Mouse (Mus musculus): ENCODE measurements around the gene Edn2. TPM values are rescaled to one million over a fixed set of nuclear protein-coding genes. Genes with fewer than 3 reads are reported as not detected.

Edn2 gene
- polyA plus RNA-seq, 1 experiment from 2014 or later, result 1.0 TPM

GRCm38 (mm10) chr4:120144343-120144742, 16.7 kb upstream of the Edn2 start:
- Histone ChIP-seq H3K9me3 (ENCODE audit: control insufficient read depth, low read length) (no peaks in the 10 kb centered on the region), H3K9ac (ENCODE audit: low read length) (no peak overlapping the region), H3K4me2 (ENCODE audit: low read length) (no peak overlapping the region), H3K27me3 (ENCODE audit: control insufficient read depth, insufficient read depth, low read length) (no peaks in the 10 kb centered on the region), H3K4me3 (ENCODE audit: control insufficient read depth in 1 of 2, insufficient read depth in 1 of 2, low read depth in 1 of 2, low read length in 2 of 2) (no peak overlapping the region), H3K4me1 (ENCODE audit: control insufficient read depth in 2 of 2, insufficient read depth in 2 of 2, low read length in 2 of 2) (peaks cover 23 to 45% of the 10 kb centered on the region in 2 experiments), H3K36me3 (ENCODE audit: control insufficient read depth, insufficient read depth, low read length) (no peaks in the 10 kb centered on the region), H3K27ac (replicated peaks in 1 of 2; ENCODE audit: control insufficient read depth in 1 of 2, insufficient read depth in 1 of 2, low read depth in 2 of 2, low read length in 2 of 2) (peak overlapping the region in 1 of 2 experiments; percentile 61; a peak in 1 of 4 replicates)
- ATAC-seq (ENCODE audit: insufficient number of reproducible peaks, insufficient read depth, low FRiP score, low read depth), result no peak
- 43% methylated on average over 5 of the region's 5 CpGs for WGBS

GRCm38 (mm10) chr4:120145931-120146330, 15.1 kb upstream of the Edn2 start:
- ATAC-seq (ENCODE audit: insufficient number of reproducible peaks, insufficient read depth, low FRiP score, low read depth), result no peak
- H3K4me2 ChIP-seq (ENCODE audit: low read length), result no peak overlapping the region
- 46% methylated on average over 8 of the region's 8 CpGs for WGBS
- no peaks in the 10 kb centered on the region for H3K36me3 ChIP-seq (ENCODE audit: control insufficient read depth, insufficient read depth, low read length)
- no peak overlapping the region for H3K4me3 ChIP-seq (ENCODE audit: control insufficient read depth in 1 of 2, insufficient read depth in 1 of 2, low read depth in 1 of 2, low read length in 2 of 2)
- no peak overlapping the region for H3K9ac ChIP-seq (ENCODE audit: low read length)
- H3K27ac ChIP-seq (replicated peaks in 1 of 2; ENCODE audit: control insufficient read depth in 1 of 2, insufficient read depth in 1 of 2, low read depth in 2 of 2, low read length in 2 of 2), result no peak overlapping the region
- no peaks in the 10 kb centered on the region for H3K9me3 ChIP-seq (ENCODE audit: control insufficient read depth, low read length)
- H3K4me1 ChIP-seq (ENCODE audit: control insufficient read depth in 2 of 2, insufficient read depth in 2 of 2, low read length in 2 of 2), result peaks cover 25 to 47% of the 10 kb centered on the region in 2 experiments
- no peaks in the 10 kb centered on the region for H3K27me3 ChIP-seq (ENCODE audit: control insufficient read depth, insufficient read depth, low read length)

GRCm38 (mm10) chr4:120148291-120149141, 12.5 kb upstream of the Edn2 start:
- H3K27me3 ChIP-seq (ENCODE audit: control insufficient read depth, insufficient read depth, low read length), result no peaks in the 10 kb centered on the region
- peak overlapping the region; percentile 80 to 87 for H3K27ac ChIP-seq (replicated peaks in 1 of 2; ENCODE audit: control insufficient read depth in 1 of 2, insufficient read depth in 1 of 2, low read depth in 2 of 2, low read length in 2 of 2)
- peak; percentile 81 for ATAC-seq (ENCODE audit: insufficient number of reproducible peaks, insufficient read depth, low FRiP score, low read depth)
- peak overlapping the region; percentile 56 for H3K4me2 ChIP-seq (ENCODE audit: low read length)
- H3K9ac ChIP-seq (ENCODE audit: low read length), result peak overlapping the region; percentile 62
- WGBS, result 5% methylated on average over 44 of the region's 45 CpGs
- no peaks in the 10 kb centered on the region for H3K9me3 ChIP-seq (ENCODE audit: control insufficient read depth, low read length)
- peak overlapping the region in 1 of 2 experiments; percentile 21; a peak in 2 of 4 replicates for H3K4me3 ChIP-seq (ENCODE audit: control insufficient read depth in 1 of 2, insufficient read depth in 1 of 2, low read depth in 1 of 2, low read length in 2 of 2)
- H3K4me1 ChIP-seq (ENCODE audit: control insufficient read depth in 2 of 2, insufficient read depth in 2 of 2, low read length in 2 of 2), result peaks cover 18 to 31% of the 10 kb centered on the region in 2 experiments
- no peaks in the 10 kb centered on the region for H3K36me3 ChIP-seq (ENCODE audit: control insufficient read depth, insufficient read depth, low read length)

- ATAC-seq (ENCODE audit: insufficient number of reproducible peaks, insufficient read depth, low FRiP score, low read depth), result no peak
- H3K9ac ChIP-seq (ENCODE audit: low read length), result peak overlapping the region; percentile 62
- H3K36me3 ChIP-seq (ENCODE audit: control insufficient read depth, insufficient read depth, low read length), result no peaks in the 10 kb centered on the region
- H3K4me3 ChIP-seq (ENCODE audit: control insufficient read depth in 1 of 2, insufficient read depth in 1 of 2, low read depth in 1 of 2, low read length in 2 of 2), result peak overlapping the region in 1 of 2 experiments; percentile 21; a peak in 2 of 4 replicates
- peak overlapping the region; percentile 72 to 87 for H3K27ac ChIP-seq (replicated peaks in 1 of 2; ENCODE audit: control insufficient read depth in 1 of 2, insufficient read depth in 1 of 2, low read depth in 2 of 2, low read length in 2 of 2)
- no peaks in the 10 kb centered on the region for H3K9me3 ChIP-seq (ENCODE audit: control insufficient read depth, low read length)
- peak overlapping the region; percentile 56 for H3K4me2 ChIP-seq (ENCODE audit: low read length)
- peaks cover 18 to 29% of the 10 kb centered on the region in 2 experiments for H3K4me1 ChIP-seq (ENCODE audit: control insufficient read depth in 2 of 2, insufficient read depth in 2 of 2, low read length in 2 of 2)
- WGBS, result 47% methylated on average over 3 of the region's 3 CpGs
- H3K27me3 ChIP-seq (ENCODE audit: control insufficient read depth, insufficient read depth, low read length), result no peaks in the 10 kb centered on the region
These were observed 11.9 kb upstream of the Edn2 start for GRCm38 (mm10) chr4:120149142-120149524.

GRCm38 (mm10) chr4:120150345-120150920, 10.6 kb upstream of the Edn2 start:
- no peak overlapping the region for H3K4me2 ChIP-seq (ENCODE audit: low read length)
- WGBS, result 42% methylated on average over 6 of the region's 6 CpGs
- H3K36me3 ChIP-seq (ENCODE audit: control insufficient read depth, insufficient read depth, low read length), result no peaks in the 10 kb centered on the region
- peaks cover 13 to 21% of the 10 kb centered on the region in 2 experiments for H3K4me1 ChIP-seq (ENCODE audit: control insufficient read depth in 2 of 2, insufficient read depth in 2 of 2, low read length in 2 of 2)
- H3K27ac ChIP-seq (replicated peaks in 1 of 2; ENCODE audit: control insufficient read depth in 1 of 2, insufficient read depth in 1 of 2, low read depth in 2 of 2, low read length in 2 of 2), result no peak overlapping the region
- H3K9ac ChIP-seq (ENCODE audit: low read length), result no peak overlapping the region
- no peak for ATAC-seq (ENCODE audit: insufficient number of reproducible peaks, insufficient read depth, low FRiP score, low read depth)
- H3K27me3 ChIP-seq (ENCODE audit: control insufficient read depth, insufficient read depth, low read length), result no peaks in the 10 kb centered on the region
- no peaks in the 10 kb centered on the region for H3K9me3 ChIP-seq (ENCODE audit: control insufficient read depth, low read length)
- H3K4me3 ChIP-seq (ENCODE audit: control insufficient read depth in 1 of 2, insufficient read depth in 1 of 2, low read depth in 1 of 2, low read length in 2 of 2), result no peak overlapping the region

- peaks cover 13 to 15% of the 10 kb centered on the region in 2 experiments for H3K4me1 ChIP-seq (ENCODE audit: control insufficient read depth in 2 of 2, insufficient read depth in 2 of 2, low read length in 2 of 2)
- H3K9me3 ChIP-seq (ENCODE audit: control insufficient read depth, low read length), result no peaks in the 10 kb centered on the region
- H3K27me3 ChIP-seq (ENCODE audit: control insufficient read depth, insufficient read depth, low read length), result no peaks in the 10 kb centered on the region
- WGBS, result 85% methylated on average over 6 of the region's 6 CpGs
- no peak overlapping the region for H3K4me2 ChIP-seq (ENCODE audit: low read length)
- H3K36me3 ChIP-seq (ENCODE audit: control insufficient read depth, insufficient read depth, low read length), result no peaks in the 10 kb centered on the region
- no peak overlapping the region for H3K4me3 ChIP-seq (ENCODE audit: control insufficient read depth in 1 of 2, insufficient read depth in 1 of 2, low read depth in 1 of 2, low read length in 2 of 2)
- H3K9ac ChIP-seq (ENCODE audit: low read length), result no peak overlapping the region
- ATAC-seq (ENCODE audit: insufficient number of reproducible peaks, insufficient read depth, low FRiP score, low read depth), result no peak
- H3K27ac ChIP-seq (replicated peaks in 1 of 2; ENCODE audit: control insufficient read depth in 1 of 2, insufficient read depth in 1 of 2, low read depth in 2 of 2, low read length in 2 of 2), result no peak overlapping the region
These were observed 9.1 kb upstream of the Edn2 start for GRCm38 (mm10) chr4:120151906-120152305.

- H3K27ac ChIP-seq (replicated peaks in 1 of 2; ENCODE audit: control insufficient read depth in 1 of 2, insufficient read depth in 1 of 2, low read depth in 2 of 2, low read length in 2 of 2), result no peak overlapping the region
- no peak for ATAC-seq (ENCODE audit: insufficient number of reproducible peaks, insufficient read depth, low FRiP score, low read depth)
- H3K27me3 ChIP-seq (ENCODE audit: control insufficient read depth, insufficient read depth, low read length), result no peaks in the 10 kb centered on the region
- no peak overlapping the region for H3K4me3 ChIP-seq (ENCODE audit: control insufficient read depth in 1 of 2, insufficient read depth in 1 of 2, low read depth in 1 of 2, low read length in 2 of 2)
- no peaks in the 10 kb centered on the region for H3K36me3 ChIP-seq (ENCODE audit: control insufficient read depth, insufficient read depth, low read length)
- no peak overlapping the region for H3K4me2 ChIP-seq (ENCODE audit: low read length)
- H3K4me1 ChIP-seq (ENCODE audit: control insufficient read depth in 2 of 2, insufficient read depth in 2 of 2, low read length in 2 of 2), result peaks cover 13 to 15% of the 10 kb centered on the region in 2 experiments
- H3K9me3 ChIP-seq (ENCODE audit: control insufficient read depth, low read length), result no peaks in the 10 kb centered on the region
- 55% methylated on average over 4 of the region's 4 CpGs for WGBS
- no peak overlapping the region for H3K9ac ChIP-seq (ENCODE audit: low read length)
These were observed 8.4 kb upstream of the Edn2 start for GRCm38 (mm10) chr4:120152648-120153047.
